Mouse (Mus musculus) brain, embryonic 14.5 days (tissue): ENCODE measurements around the gene Lrrc7.

Experiments
- CTCF ChIP-seq: fragments of 200-500 bp; IDR thresholded peaks from 2 replicates; pipeline ENCODE4 v1.5.1; 2012; ENCODE audit warnings: inconsistent platforms, mild to moderate bottlenecking, moderate library complexity, borderline replicate concordance; ENCODE audit not compliant: insufficient read depth, insufficient read length; ENCODE audit errors: extremely low read depth
- POLR2A ChIP-seq: fragments of 200-500 bp; IDR thresholded peaks from 2 replicates; pipeline ENCODE4 v1.6.1; 2012; ENCODE audit warnings: mild to moderate bottlenecking, inconsistent platforms, borderline replicate concordance; ENCODE audit not compliant: poor library complexity, insufficient read depth, insufficient read length, severe bottlenecking; ENCODE audit errors: extremely low read depth

DNA sequence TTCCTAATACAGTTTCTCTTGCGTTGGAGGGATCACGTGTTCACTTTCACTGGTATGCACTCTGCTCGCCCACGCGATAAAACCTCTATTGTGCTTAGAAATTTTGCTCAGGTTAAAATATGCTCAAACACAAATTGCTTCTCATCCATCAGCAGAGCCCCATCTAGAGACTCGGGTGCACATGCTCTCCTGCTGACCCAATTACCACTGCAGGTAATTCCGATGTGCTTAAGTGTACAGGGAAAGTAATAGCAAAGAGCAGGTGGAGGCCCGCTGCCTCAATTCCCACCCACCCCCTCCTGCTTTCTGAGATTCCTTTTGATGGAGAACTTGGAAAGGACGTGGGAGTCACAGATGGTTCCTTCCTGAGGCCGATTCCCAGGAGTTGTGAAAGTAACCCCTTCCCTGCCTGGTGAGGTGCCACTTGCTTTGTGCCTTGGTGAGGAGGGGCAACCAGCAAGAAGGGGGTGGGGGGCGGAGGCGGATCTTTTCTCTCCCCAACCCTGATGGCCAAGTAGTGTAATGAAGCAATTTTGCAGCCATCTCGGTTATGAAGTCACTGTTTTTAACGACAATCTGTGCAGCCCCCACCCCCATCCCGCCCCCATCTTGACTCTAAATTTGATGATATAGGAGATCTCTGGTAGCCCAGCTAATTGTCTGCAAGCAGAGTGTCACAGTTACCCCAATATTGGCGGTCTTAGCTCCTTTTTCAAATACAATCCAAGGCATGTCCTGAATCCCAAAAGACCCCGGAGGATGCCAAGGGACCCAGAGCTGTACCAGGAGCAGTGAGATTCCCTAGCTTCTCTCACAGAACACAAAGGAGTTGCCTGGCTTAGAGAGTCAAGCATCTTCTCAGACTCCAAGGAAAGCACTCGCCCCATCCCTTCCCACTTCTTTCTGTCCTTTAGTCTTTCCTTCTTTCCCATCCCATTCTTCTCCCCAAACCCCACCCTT is 2.0 kb downstream of the Lrrc7 start:
- TF ChIP-seq CTCF, result no peak
- no peak for TF ChIP-seq POLR2A
